Mouse (Mus musculus) cerebellum, adult 11-12 months (tissue): ENCODE results near the gene Slc29a3.
"Not testable (repeated sequence)": the region's sequence is repeated elsewhere in the genome, so short reads cannot be mapped to it uniquely, and the experiment has no call there.

ENCODE experiments used
- DNase-seq: peaks from one replicate; pipeline ENCODE4 v3.0.0; 2022

Slc29a3 gene

GRCm38 (mm10) chr10:60723345-60723744, 29.2 kb downstream of the Slc29a3 start:
- DNase-seq: no peak

- DNase-seq: no peak
Observed at GRCm38 (mm10) chr10:60721640-60722039, 31.0 kb downstream of the Slc29a3 start.

GRCm38 (mm10) chr10:60720461-60720860, 32.1 kb downstream of the Slc29a3 start:
- no peak for DNase-seq

- no peak for DNase-seq
Observed at GRCm38 (mm10) chr10:60718491-60718890, 34.1 kb downstream of the Slc29a3 start.

GRCm38 (mm10) chr10:60716449-60716848, 36.1 kb downstream of the Slc29a3 start:
- no peak for DNase-seq

DNA sequence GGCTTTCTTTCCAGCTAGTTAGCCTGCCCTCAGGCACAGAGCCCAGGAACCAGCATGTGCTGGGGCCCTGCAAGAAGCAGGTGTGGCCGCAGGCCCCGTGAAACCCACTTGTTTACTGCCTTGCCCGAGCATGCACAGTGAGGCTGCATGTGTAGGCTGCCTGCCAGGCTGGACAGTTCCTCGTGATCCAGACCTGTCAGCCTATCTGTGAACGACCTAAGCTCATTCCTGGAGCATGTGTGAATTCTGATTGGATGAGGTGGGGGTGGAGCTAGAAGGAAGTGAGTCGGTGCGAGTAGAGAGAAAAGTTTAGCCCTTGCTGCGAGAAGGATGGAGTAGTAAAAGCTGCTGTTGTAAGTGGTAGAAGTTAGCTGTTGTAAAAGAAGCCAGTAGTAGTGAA, 40.3 kb downstream of the Slc29a3 start:
- not testable (repeated sequence) for DNase-seq

GRCm38 (mm10) chr10:60708837-60709236, 43.8 kb downstream of the Slc29a3 start:
- no peak for DNase-seq

DNA sequence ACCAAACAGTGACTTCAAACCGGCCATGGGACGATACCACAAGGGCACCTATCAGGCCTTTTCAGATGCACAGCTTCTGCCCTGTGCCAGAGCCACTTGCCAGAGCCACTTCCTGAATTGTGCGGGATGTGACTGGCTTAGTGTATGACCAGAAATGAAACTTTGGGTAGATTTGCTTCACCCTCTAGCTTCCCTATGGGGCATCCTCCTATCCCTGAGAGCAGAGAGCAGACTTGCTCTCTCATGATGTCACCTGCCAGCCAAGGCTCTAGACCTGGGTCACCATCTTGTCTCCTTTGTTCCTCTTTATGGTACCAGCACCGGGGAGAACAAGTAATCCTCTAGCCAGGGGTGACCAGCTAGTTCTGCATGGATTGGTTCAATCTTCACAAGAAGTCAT, 46.3 kb downstream of the Slc29a3 start:
- no peak for DNase-seq

DNA sequence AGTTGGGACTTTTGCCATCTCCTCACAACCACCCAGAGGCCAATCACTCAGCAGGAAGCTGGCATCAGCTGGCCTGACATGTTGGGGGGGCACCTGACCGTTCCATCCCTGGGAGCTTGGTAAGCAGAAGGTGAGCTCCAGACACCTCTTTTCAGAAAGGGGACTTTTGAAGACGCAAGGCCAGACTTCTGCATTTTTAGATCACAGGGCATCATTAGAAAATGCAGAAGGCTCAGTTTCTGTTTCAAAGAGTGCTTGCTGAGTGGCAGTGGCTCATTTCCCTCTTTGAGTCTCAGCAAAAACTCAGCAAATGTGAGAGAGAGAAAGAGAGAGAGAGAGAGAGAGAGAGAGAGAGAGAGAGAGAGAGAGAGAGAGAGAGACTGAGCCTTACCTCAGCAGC, 47.5 kb downstream of the Slc29a3 start:
- no peak for DNase-seq

DNA sequence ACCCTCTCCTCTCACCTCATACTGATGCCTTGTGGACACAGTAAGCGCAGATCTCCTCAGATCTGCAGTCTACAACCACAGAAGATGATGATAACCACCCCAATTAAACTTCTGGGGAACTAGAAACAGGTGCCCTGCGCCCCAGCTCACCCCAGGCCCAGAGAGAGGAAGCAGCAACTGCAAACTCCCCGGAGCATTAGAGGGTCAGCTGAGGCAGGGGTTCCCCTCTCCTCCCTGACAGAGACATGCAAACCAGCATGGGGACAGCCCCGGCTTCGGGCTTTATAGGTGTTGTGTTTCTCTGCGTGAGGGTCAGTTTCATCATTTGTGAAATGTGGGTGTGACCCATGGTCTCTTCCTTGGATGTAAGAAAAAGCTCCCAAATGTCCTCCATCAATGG, 54.8 kb downstream of the Slc29a3 start:
- no peak for DNase-seq

GRCm38 (mm10) chr10:60696975-60697374, 55.6 kb downstream of the Slc29a3 start:
- peak; percentile 20 for DNase-seq

DNA sequence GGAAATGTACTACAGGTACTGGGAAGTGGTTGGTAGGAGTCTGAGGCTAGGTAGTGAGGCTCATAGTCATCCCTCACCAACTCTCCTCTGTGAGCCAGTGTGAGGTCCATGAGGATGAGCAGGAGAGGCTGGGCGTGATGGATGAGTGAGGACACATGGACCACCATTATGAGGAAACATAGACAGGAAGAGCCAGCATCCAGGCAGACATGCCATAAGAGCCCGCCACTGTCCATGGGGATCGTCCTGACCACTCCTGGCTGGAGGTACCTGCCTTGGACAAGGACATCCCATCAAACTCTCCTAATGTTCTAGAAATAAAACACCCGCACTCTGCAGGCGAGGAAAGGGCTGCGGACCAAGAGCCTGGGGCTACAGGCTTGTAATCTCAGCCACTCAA, 56.2 kb downstream of the Slc29a3 start, which contains the start of gene Cdh23:
TSS of gene Cdh23 (minus strand) at position 101 of the 400 bp plus-strand sequence.
- DNase-seq: no peak

- DNase-seq: no peak
Observed at GRCm38 (mm10) chr10:60691671-60692390, 60.8 kb downstream of the Slc29a3 start.

DNA sequence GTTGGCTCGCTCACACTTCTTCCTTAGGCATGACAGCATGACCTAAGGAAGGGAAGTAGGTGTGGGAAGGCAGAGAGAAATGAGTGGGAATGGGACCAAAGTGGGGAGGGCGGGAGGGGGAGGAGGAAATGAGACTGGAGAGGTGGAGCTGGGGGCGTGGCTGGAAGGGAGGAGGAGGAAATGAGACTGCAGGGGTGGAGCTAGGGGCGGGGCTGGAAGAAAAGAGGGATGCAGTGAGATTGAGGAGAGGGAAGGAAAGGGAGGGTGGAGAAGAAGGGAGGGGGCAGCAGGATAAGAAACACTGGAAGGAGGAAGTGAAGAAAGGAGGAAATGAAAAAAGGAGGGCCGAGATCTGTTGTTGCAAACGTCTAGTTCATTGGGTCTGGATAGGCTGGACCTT, 61.6 kb downstream of the Slc29a3 start:
- no peak for DNase-seq

- DNase-seq: no peak
Observed at GRCm38 (mm10) chr10:60689396-60689795, 63.2 kb downstream of the Slc29a3 start.

- peak; percentile 43 for DNase-seq
Observed at GRCm38 (mm10) chr10:60687011-60687776, 65.4 kb downstream of the Slc29a3 start.

GRCm38 (mm10) chr10:60686641-60686975, 66.0 kb downstream of the Slc29a3 start:
- no peak for DNase-seq

GRCm38 (mm10) chr10:60685764-60686640, 66.6 kb downstream of the Slc29a3 start:
- no peak for DNase-seq

GRCm38 (mm10) chr10:60678926-60679325, 73.7 kb downstream of the Slc29a3 start:
- no peak for DNase-seq

DNA sequence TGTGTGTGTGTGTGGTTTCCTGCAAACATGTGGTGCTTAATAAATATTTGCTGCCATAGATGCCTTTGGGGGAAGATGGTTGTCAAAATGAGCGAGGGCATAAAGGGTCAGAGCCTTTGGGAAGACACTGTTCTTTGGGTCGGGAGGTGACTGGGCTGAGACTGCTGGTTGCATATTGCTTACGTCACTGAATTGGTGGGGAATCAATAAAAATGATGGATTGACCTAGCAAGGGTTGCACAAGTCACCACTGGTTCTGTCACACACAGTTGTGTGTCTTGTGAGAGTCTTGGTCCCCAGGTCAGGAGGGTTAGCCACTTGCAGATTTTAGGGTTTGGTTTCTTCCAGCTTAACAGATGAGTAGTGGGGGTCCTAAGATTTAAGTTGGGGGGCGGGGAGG, 75.3 kb downstream of the Slc29a3 start:
- DNase-seq: no peak

GRCm38 (mm10) chr10:60670166-60670565, 82.4 kb downstream of the Slc29a3 start:
- DNase-seq: no peak

DNA sequence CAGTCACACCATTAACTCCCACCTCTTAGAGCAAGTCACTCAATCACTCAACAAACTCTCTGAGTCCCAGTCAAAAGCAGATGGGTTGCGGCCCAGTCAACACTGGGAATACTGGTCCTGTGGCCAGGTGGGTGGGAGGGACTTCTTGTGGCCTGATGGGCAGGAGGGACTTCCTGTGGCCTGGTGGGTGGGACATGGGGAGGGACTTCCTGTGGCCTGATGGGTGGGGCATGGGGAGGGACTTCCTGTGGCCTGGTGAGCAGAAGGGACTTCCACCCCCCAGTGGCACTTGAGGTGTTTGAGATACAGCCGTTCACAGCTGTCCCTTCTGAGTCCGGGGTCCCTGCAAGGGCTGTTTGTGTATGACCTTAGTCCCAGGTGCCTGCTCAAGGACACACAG, 84.0 kb downstream of the Slc29a3 start:
- DNase-seq: no peak
